Mouse (Mus musculus) E14TG2a.4 (cell line): Measurements from ENCODE around the gene Tnfrsf11a.
A peak's percentile ranks its signal among the peaks of the same experiment; 100 is the strongest.

ENCODE experiments used
- H3K27me3 ChIP-seq: 2 replicates; pipeline ENCODE4 v1.6.1; 2014; ENCODE audit warnings: low read length, control low read depth; ENCODE audit not compliant: insufficient read depth
- H3K36me3 ChIP-seq: 2 replicates; pipeline ENCODE4 v1.6.1; 2014; ENCODE audit warnings: low read length, control low read depth; ENCODE audit not compliant: insufficient read depth
- H3K4me1 ChIP-seq: replicated peaks from 2 replicates; pipeline ENCODE4 v1.6.1; 2014; ENCODE audit warnings: low read depth, low read length, control low read depth
- H3K4me3 ChIP-seq: replicated peaks from 2 replicates; pipeline ENCODE4 v1.5.1; 2014; ENCODE audit warnings: mild to moderate bottlenecking, low read length
- H3K9me3 ChIP-seq: 2 replicates; pipeline ENCODE4 v1.6.1; 2014; ENCODE audit warnings: low read length, control low read depth
- CTCF ChIP-seq: conservative IDR thresholded peaks from 2 replicates; pipeline ENCODE4 v1.5.1; 2014; ENCODE audit warnings: low read length
- NANOG ChIP-seq: IDR thresholded peaks from 2 replicates; pipeline ENCODE4 v1.6.1; 2014; ENCODE audit warnings: borderline replicate concordance, low read length, mixed read lengths
- POU5F1 ChIP-seq: IDR thresholded peaks from 2 replicates; pipeline ENCODE4 v1.6.1; 2014; ENCODE audit warnings: low read length, borderline replicate concordance

Gene Tnfrsf11a

GRCm38 (mm10) chr1:105780457-105781364 lies at the start of gene Tnfrsf11a:
Gene Tnfrsf11a, plus strand, starts transcription at chr1:105780718.
- peaks cover 61% of the 10 kb centered on the region for H3K27me3 ChIP-seq
- H3K9me3 ChIP-seq, result no peaks in the 10 kb centered on the region
- H3K4me3 ChIP-seq, result peak within 1 kb of the TSS; percentile 85
- peaks cover 17% of the 10 kb centered on the region for H3K4me1 ChIP-seq
- H3K36me3 ChIP-seq, result no peaks in the 10 kb centered on the region
- TF ChIP-seq CTCF (no peak), NANOG (no peak), POU5F1 (no peak)

GRCm38 (mm10) chr1:105735318-105735717 lies 45.2 kb upstream of the Tnfrsf11a start:
- H3K4me1 ChIP-seq, result no peaks in the 10 kb centered on the region
- H3K9me3 ChIP-seq, result no peaks in the 10 kb centered on the region
- peaks cover 32% of the 10 kb centered on the region for H3K36me3 ChIP-seq
- H3K27me3 ChIP-seq, result no peaks in the 10 kb centered on the region
- TF ChIP-seq POU5F1 (no peak), CTCF (peak; percentile 28; the same call in 1 of the 2 replicates), NANOG (no peak)
- no peak overlapping the region for H3K4me3 ChIP-seq

- peaks cover 49% of the 10 kb centered on the region for H3K36me3 ChIP-seq
- H3K4me3 ChIP-seq, result no peak overlapping the region
Observed at GRCm38 (mm10) chr1:105738334-105738733, 42.2 kb upstream of the Tnfrsf11a start.

DNA sequence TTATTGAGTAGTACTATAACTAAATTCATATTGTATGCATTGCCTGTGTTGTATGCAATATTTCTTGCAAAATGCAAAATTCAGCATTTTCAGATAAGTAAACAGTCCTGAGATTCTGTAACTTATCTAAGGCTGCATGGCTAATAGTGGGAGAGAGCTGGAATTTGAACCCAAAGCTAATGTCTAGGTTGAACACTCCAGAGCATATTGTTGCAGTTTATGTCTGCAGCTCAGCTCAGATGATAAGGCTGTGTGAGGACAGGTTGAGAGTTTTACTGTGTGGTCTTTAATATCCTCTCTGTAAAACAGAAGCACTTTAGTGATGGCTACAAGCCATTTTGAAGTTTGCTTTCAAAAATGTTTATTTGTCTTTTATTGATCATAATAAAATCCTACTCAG lies 41.0 kb upstream of the Tnfrsf11a start:
- Histone ChIP-seq H3K9me3 (no peaks in the 10 kb centered on the region), H3K4me1 (no peaks in the 10 kb centered on the region), H3K27me3 (no peaks in the 10 kb centered on the region), H3K4me3 (no peak overlapping the region), H3K36me3 (peaks cover 54% of the 10 kb centered on the region)
- TF ChIP-seq NANOG (no peak), POU5F1 (no peak), CTCF (no peak)

More at GRCm38 (mm10) chr1:105738334-105738733, 42.2 kb upstream of the Tnfrsf11a start:
- no peak for TF ChIP-seq POU5F1
- TF ChIP-seq NANOG, result no peak
- no peak for TF ChIP-seq CTCF
- H3K27me3 ChIP-seq, result no peaks in the 10 kb centered on the region
- H3K4me1 ChIP-seq, result no peaks in the 10 kb centered on the region
- H3K9me3 ChIP-seq, result no peaks in the 10 kb centered on the region

DNA sequence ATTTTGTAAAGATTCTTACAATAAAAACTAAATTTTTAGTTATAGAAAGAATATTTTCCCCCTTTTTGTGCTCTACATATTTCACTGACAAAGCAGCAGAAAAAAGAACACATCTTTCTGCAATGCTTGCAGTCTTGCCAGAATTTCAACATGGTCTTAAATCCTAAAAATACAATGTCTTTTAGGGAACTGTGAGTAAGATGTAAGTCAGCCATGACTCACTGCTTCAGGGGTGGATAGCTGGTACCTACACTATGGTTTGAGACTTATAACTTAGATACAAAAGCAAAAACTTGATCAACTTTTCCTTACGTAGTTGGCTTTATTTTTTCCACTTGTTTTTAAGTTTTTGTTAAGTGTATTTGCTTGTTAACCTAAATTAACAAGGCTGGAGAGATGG lies 38.0 kb upstream of the Tnfrsf11a start:
- TF ChIP-seq POU5F1 (no peak), CTCF (no peak), NANOG (no peak)
- no peak overlapping the region for H3K4me3 ChIP-seq

DNA sequence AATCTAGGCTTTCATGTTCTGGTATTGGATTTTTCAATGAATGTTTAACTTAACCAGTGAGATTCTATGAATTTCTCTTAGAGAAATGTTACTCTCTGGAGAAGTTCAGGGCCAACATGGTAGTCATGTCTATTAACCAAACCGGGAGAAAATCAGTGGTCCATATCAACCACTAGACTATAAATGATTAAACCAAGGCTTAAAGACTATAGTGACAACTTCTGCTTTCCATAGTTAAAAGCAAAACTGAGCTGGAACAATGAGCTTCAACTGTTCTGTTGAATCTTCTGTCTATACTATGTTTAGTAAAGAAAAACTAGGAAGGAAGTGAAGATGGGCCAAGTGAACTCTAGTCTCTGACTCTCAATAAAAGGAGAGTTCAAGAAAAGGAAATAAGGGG lies 34.1 kb upstream of the Tnfrsf11a start:
- TF ChIP-seq CTCF (no peak), POU5F1 (no peak), NANOG (no peak)

More for the DNA sequence above, 38.0 kb upstream of the Tnfrsf11a start:
- H3K9me3 ChIP-seq, result no peaks in the 10 kb centered on the region
- H3K36me3 ChIP-seq, result peaks cover 67% of the 10 kb centered on the region
- H3K4me1 ChIP-seq, result no peaks in the 10 kb centered on the region
- no peaks in the 10 kb centered on the region for H3K27me3 ChIP-seq

DNA sequence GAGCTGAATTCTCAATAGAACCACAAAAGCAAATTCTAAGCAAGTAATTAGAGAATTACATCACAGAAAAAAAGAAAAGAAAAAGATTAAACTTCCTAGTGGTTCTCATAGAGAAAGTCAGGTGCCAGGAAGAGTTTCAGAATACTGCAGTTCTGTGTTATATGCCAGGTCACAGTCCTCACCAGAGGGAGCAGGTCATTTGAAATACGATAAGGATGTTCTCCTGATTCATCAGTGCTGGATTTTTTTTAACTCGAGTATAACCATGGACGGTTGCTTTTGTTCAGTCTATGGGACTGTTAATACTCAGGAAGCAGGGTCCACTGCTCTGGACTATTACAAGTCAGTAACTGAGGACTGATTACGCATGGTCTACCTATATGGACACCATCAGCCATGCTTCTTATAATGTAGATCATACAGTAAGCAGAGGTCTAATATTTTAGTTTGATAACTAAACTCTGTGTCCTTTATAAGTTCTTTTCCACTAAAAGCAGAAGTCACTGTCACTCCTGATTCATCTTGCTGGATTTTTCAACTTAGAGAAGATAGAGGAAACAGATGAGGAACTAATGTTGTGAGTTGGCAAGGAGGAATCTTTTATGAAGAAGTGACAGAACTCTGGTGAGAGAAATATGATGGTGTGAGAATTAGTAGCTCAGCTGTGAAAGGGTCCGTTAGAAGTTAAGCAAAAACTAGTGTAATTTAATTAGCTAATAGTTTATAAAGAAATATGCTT lies 33.5 kb upstream of the Tnfrsf11a start:
- Histone ChIP-seq H3K9me3 (no peaks in the 10 kb centered on the region), H3K4me1 (no peaks in the 10 kb centered on the region), H3K27me3 (no peaks in the 10 kb centered on the region), H3K4me3 (no peak overlapping the region), H3K36me3 (peaks cover 76% of the 10 kb centered on the region)
- TF ChIP-seq NANOG, result no peak
- TF ChIP-seq CTCF, result no peak
- no peak for TF ChIP-seq POU5F1

More for the DNA sequence above, 34.1 kb upstream of the Tnfrsf11a start:
- no peak overlapping the region for H3K4me3 ChIP-seq
- no peaks in the 10 kb centered on the region for H3K4me1 ChIP-seq
- H3K36me3 ChIP-seq, result peaks cover 77% of the 10 kb centered on the region
- H3K27me3 ChIP-seq, result no peaks in the 10 kb centered on the region
- H3K9me3 ChIP-seq, result no peaks in the 10 kb centered on the region

DNA sequence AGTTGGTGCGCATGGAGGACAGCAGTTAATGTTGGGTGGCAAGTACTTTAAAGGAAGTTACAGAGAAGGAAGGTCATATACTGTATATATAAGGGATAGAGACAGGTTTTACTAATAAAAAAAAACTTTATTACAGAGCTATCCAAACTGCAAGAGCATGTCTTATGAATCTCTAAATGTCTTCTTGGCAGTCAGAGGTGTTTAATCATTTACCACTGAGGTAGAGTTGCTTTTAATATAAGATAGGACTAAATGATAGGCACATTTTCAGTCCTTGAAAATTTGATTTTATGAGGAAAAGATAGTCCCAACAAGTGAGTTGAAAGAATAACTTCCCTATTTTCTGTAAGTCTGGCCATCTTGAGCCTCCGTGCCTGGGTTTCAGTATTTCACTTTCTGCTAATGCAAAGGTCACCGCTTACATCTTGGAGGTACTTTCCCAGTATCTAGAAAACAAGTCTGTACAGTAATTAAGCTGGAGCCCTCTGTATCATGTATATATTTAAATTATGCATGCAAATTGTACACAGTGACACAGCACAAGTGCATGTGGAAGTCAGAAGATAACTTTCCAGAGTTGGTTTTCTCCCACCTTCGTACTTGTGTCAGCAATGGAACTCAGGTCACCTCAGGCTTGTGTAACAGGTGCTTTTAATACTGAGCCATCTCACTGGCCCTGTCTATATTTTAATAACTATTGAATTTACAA lies 32.3 kb upstream of the Tnfrsf11a start:
- H3K27me3 ChIP-seq, result no peaks in the 10 kb centered on the region
- peaks cover 75% of the 10 kb centered on the region for H3K36me3 ChIP-seq
- no peak overlapping the region for H3K4me3 ChIP-seq
- TF ChIP-seq CTCF, result no peak
- no peak for TF ChIP-seq POU5F1
- no peak for TF ChIP-seq NANOG
- H3K9me3 ChIP-seq, result no peaks in the 10 kb centered on the region
- H3K4me1 ChIP-seq, result no peaks in the 10 kb centered on the region
